Mouse (Mus musculus) urinary bladder, postnatal 10 days (tissue): ENCODE results near the gene S100a2.

ENCODE experiments used
- DNase-seq: peaks from one replicate; pipeline ENCODE4 v3.0.0; 2022; ENCODE audit warnings: low spot score

Gene S100a2

GRCm38 (mm10) chr3:90615911-90616310 lies 25.9 kb downstream of the S100a2 start:
- DNase-seq, result no peak

GRCm38 (mm10) chr3:90617586-90617985 lies 27.5 kb downstream of the S100a2 start:
- DNase-seq, result no peak

- DNase-seq, result no peak
Observed at GRCm38 (mm10) chr3:90621552-90621951, 31.5 kb downstream of the S100a2 start.

- DNase-seq, result no peak
Observed at GRCm38 (mm10) chr3:90623435-90624071, 33.5 kb downstream of the S100a2 start.

GRCm38 (mm10) chr3:90625496-90625895 lies 35.4 kb downstream of the S100a2 start:
- DNase-seq, result no peak

GRCm38 (mm10) chr3:90626266-90627021 lies 36.4 kb downstream of the S100a2 start:
- DNase-seq, result no peak

- no peak for DNase-seq
Observed at GRCm38 (mm10) chr3:90627366-90627765, 37.3 kb downstream of the S100a2 start.

GRCm38 (mm10) chr3:90627807-90628206 lies 37.8 kb downstream of the S100a2 start:
- DNase-seq, result no peak

- DNase-seq, result no peak
Observed at GRCm38 (mm10) chr3:90629298-90629697, 39.3 kb downstream of the S100a2 start.

GRCm38 (mm10) chr3:90631984-90632383 lies 41.9 kb downstream of the S100a2 start:
- no peak for DNase-seq

GRCm38 (mm10) chr3:90638511-90639275 lies 48.6 kb downstream of the S100a2 start:
- DNase-seq, result no peak

GRCm38 (mm10) chr3:90639511-90640154 lies 49.6 kb downstream of the S100a2 start:
- no peak for DNase-seq

- DNase-seq, result no peak
Observed at GRCm38 (mm10) chr3:90640981-90641380, 50.9 kb downstream of the S100a2 start.
